Mouse (Mus musculus): ENCODE measurements around the gene Cep85l.

The Cep85l gene

DNA sequence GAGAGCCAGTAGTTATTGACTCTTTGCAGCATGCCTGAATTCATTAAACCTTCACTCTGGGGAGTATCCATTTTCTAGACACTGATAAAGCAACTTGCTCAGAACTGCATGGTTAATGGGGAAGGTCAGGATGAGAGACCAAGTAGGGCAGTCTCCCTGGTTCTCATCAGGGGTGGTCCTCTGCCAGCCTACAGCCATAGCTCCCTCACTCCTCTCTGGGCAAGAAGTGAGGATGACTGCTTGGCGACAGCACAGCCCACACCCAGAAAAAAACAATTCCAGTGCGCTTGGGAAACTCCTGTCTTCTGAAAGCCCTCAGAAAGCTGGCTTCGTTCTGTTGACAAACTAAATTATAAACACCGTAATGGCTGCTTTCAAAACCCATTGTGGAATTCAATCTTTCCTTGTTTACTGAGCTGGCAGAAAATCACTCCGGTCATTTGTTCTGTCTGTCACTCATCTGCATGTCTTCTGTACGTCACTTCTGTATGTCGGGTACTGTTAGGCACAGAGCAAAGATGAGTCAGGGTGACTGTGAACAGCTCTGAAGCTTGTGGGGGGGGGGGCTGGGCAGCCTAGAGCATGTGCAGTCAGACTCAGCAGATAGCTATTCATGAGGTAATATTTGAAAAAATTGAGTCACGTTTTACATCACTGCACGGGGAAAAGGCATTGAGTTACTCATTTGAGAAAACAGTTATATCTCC lies 15.3 kb upstream of the Cep85l start:
- no peak for DNase-seq (ENCODE audit: low spot score)

DNA sequence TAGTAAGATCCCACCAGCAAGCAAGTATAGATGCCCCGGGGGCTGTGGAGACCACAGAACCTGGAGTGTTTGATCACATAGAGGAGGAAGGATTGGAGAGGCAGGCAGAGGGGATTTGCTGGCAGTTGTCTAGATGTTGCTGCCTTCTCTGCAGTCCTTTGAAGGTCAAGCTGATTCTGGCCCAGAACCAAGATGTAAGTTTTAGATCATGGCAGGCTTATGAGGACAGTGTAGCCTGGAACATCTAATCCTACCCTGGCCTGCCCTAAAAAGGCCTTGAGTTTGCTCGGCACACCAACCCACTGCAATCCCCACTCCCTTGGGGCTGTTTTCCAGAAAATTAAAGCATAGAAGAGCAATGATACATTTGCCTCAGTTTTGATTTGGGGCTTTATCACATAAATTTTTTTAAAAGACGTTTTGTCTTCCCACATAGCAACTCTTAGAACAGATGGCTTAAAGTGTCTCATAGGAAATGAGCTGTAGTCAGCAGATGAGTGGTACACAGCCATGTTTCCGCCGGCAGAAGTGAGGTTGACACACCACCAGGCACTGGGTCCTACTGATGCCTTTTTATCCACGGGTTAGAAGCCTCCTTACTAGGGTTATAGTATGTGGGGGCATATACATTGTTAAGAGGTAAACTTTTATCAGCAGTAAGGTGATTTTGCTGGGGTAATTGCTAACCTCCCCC lies 8.6 kb upstream of the Cep85l start:
- no peak for DNase-seq (ENCODE audit: low spot score)

GRCm38 (mm10) chr10:53385438-53385837 lies 5.7 kb upstream of the Cep85l start:
- no peak for DNase-seq (ENCODE audit: low spot score)

- DNase-seq (ENCODE audit: low spot score): no peak
Measured at GRCm38 (mm10) chr10:53384896-53385295, 5.1 kb upstream of the Cep85l start.

GRCm38 (mm10) chr10:53382696-53383365 lies 3.1 kb upstream of the Cep85l start:
- no peak for DNase-seq (ENCODE audit: low spot score)

DNA sequence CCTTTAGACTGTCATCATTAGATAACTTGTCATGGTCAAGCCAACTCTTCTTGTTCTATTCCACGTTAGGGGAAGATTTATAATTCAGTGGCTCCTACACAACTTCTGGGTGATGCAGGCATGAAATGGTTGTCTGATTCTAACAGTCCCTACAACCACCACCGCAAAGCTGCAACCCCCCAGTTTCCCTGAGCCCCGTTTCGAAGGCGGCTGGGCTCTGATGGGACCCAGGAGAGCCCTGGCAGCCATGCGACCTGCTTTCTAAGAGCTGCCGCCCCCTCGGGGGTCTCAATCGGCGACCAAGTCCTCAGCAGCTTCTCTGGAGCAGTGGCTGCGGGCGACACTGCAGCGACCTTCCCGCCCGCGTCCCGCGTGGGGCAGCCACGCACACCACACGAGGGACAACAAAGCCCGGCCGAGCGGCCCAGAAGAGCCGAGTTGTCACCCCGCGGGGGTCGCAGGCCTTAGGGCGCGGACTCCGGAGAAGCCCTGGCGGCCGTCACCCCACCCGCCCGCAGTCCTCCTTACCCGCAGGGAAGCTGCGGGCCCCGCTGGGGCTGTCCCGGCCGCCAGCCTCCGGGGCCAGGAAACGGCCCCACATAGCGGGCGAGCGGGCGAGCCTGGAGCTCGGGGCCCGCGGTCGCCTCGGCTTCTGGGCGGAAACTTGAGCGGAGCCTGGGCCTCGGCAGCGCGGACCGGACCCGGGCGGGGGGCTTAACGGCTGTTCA lies 602 bp downstream of the Cep85l start:
- DNase-seq (ENCODE audit: low spot score): peak; percentile 58

DNA sequence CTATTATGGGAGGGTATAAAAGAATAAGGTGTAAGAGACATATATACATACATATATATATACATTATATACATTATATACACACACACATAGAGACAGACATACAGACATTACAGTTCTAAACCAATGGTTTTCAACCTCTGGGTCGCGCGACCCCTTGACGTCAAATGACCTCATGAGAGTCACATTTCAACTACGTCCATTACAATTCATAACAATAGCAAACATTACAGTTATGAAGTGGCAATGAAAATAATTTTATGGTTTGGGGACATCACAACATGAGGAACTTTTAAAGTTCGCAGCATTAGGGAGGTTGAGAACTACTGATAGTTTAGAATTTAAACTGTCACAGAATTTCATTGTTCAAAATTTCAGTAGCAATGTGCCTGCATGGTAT lies 1.5 kb downstream of the Cep85l start:
- no peak for DNase-seq (ENCODE audit: low spot score)

DNA sequence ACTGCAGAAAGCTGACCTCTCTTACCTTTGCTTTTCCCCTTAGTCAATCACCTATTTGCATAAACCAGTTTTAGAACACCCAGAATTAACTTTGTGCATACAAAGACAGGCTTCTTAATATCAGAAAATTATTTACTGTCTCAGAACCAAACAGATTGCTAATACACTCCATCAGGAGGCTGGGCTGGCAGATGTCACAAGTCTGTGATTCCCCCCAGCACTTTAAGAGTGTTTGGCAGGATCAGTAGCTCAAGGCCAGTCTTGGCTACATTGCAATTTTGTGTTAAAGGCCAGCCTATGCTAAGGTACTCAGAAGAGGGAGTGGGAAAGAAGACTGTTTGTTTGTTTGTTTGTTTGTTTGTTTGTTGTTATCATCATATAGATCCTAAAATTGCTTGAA lies 2.7 kb downstream of the Cep85l start:
- no peak for DNase-seq (ENCODE audit: low spot score)

DNA sequence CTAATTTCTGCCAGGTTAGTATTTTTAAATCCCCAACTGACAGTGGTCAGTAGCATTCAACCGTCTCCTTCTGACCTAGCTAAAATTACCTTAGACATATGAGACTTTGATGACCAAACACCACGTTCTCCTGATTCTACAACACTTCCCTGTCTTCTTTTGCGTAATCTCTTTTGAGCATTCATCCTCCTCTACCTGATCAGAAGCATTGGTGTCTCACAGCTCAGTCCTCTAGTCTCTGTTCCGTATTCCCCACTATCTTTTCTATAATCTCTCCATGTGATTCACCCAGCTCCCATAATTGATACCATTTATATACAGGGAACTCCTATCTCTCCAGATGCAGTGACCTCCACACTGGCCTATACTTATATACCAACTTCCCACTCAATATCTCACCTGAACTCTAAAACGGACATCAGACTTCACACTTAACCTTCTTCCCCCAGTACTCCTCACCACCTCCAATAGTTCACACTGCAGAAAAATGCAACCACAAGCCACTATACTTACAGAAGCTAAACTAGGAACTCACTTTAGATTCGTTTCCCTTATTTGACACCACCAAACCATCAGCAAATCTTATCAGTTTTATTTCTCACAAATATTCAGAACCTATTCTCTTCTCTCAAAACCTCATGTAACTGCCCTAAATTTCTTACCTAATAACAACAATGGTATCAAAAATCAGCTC lies 5.7 kb downstream of the Cep85l start:
- no peak for DNase-seq (ENCODE audit: low spot score)

- DNase-seq (ENCODE audit: low spot score): no peak
Measured at GRCm38 (mm10) chr10:53367265-53367664, 12.5 kb downstream of the Cep85l start.

DNA sequence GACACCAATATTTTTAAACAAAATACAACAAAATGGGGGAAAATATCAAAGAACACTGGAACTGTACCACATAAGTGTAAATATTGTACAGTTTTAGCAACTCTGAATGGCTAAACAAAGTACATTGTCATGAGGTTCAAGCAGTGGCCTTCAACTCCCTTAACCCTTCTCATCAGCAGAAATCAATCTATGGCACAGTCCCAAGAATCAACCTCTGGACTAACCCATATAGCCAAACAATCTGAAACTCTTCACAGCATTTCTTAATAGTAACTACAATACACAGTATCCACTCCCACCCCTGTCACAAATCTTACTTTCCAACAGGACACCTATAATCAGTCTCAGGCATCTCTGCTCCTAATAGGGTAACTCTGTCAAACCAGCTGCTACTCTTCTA lies 15.4 kb downstream of the Cep85l start:
- no peak for DNase-seq (ENCODE audit: low spot score)

DNA sequence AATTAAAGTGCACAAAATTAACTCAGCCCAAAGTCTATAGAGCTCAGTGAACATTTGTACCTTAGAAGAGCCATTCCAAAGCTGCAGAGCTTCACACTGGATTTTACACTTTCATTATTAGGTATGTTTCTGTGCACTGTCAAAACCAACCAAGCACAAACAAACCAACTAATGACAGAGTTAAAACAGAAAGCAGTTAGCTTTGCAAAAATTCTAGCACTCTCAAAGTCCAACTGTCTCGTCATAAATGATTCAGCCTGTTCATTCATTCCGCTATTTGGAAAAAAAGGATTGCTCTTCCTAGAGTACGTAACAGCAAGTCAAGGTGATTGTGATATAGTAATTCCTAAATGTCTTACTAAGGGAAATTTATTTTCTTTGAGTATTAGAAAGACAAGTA lies 20.7 kb downstream of the Cep85l start:
- no peak for DNase-seq (ENCODE audit: low spot score)

DNA sequence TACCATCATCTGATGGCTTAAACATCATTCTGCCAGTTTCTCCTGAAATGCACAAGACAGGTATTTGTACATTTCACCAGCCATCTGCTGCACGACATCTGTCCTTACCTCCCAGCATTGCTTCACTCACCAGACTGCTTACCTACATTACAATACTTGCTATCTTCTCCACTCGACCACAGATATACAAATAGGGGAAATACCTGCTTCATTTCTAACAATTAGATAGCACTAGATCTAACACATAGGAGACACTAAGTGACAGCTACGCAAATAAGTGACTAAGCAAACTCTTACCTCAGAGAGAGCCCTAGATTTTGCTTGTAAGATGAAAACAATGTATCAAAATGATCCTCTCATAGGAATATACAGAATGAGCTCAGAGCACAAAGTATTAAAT lies 26.1 kb downstream of the Cep85l start:
- no peak for DNase-seq (ENCODE audit: low spot score)

- no peak for DNase-seq (ENCODE audit: low spot score)
Measured at GRCm38 (mm10) chr10:53349254-53349653, 30.5 kb downstream of the Cep85l start.

- peak; percentile 84 for DNase-seq (ENCODE audit: low spot score)
Measured at GRCm38 (mm10) chr10:53347787-53348755, 31.7 kb downstream of the Cep85l start.

DNA sequence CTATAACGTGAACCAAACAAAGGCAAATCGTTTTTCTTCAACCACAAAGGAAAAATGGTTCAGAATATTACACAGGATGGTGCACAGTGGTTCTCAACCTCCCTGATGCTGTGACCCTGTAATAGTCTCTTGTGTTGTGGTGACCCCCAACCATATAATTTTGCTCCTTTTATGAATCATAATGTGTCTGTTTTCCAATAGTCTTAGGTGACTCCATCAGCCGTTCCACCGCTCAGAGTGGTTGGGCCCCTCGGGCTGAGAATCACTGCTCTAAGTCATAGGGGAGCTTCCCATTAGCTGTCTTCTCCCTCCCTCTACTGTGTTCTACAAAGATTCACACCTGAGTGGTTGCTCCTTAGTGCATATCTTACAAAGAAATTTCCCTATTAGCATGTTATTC lies 32.8 kb downstream of the Cep85l start:
- no peak for DNase-seq (ENCODE audit: low spot score)

DNA sequence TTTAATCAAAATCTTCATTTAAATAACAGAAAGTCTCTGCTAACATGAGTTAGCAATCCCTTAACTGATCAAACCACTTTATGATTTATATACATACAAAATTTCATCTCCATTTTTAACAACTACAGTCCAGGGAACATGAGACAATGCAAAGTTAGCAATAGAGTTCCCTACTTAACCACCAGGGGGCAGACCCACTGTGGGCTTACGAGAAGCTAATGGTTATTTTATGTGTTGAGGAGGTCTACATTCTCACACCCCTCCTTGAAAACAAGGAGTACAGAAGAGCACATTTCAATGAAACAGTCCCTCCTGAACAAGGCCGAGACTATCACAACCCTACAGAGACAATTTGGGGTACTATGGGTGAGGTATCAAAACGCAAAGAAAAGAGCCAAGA lies 33.2 kb downstream of the Cep85l start:
- peak; percentile 71 for DNase-seq (ENCODE audit: low spot score)

- DNase-seq (ENCODE audit: low spot score): no peak
Measured at GRCm38 (mm10) chr10:53345508-53345907, 34.2 kb downstream of the Cep85l start.

DNA sequence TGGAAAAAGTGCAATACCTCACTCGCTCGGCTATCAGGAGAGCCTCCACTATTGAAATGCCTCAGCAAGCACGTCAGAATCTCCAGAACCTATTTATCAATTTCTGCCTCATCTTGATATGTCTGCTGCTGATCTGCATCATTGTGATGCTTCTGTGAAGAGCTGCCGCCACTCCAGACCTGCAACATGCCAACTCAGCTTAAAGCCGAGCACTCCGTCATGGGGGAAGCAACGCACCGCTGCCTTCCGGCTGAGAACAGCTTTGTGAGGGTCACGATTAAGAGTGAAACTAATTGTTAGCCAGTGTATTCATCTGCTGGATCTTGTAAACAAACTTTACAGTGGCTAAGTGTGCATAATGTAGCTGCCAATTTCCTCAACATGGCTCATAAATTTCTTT lies 35.9 kb downstream of the Cep85l start:
- peak; percentile 25 for DNase-seq (ENCODE audit: low spot score)

DNA sequence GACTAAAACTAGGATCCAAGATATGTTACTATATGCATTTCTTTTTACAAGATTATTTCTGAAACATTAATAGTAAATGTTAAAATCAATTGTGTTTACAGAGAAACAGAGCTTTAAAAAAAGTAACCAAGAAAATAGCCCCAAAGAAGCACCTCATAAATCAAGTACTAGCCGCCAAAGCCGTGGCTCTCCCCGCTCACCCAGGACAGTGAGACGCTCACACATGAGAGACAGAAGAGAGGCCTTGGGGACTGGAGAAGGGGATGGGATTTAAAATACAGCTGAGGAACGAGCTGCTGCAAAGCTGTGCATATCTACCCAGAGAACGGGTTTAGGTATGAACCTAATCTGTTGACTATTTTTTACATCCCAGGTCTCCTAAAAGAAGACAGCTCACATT lies 36.4 kb downstream of the Cep85l start:
- DNase-seq (ENCODE audit: low spot score): no peak
